Mouse (Mus musculus) retina, postnatal 7 days (tissue): ENCODE results near the gene Ptcd1.
"Not testable (repeated sequence)": the region's sequence is repeated elsewhere in the genome, so short reads cannot be mapped to it uniquely, and the experiment has no call there.

Source experiments
- DNase-seq: peaks from one replicate; pipeline ENCODE4 v3.0.0-alpha.2; 2012; ENCODE audit warnings: low read depth, low spot score

Gene Ptcd1

GRCm38 (mm10) chr5:145164710-145165109 is 2.2 kb downstream of the Ptcd1 start:
- DNase-seq, result no peak

DNA sequence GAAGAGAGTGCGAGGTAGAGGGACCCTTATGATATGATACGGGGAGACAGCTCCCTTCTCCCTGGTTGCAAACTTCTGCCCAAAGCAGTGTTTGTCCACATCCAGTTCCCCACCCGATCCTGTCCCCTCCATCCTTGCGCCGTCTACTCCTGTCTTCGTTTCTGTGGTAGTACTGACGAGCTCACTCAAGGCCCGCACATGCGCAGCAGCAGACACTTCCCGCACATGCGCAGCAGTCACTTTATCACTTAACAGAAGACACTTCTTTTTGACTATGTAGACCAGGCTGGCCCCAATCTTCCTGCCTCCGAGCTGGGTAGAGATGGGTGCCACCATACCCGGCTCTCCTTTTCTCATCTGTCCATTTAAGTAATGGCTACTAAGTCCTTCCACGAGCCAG is 5.5 kb downstream of the Ptcd1 start:
- DNase-seq, result no peak

GRCm38 (mm10) chr5:145152690-145153089 is 14.2 kb downstream of the Ptcd1 start:
- DNase-seq, result no peak

- no peak for DNase-seq
Observed at GRCm38 (mm10) chr5:145149294-145149693, 17.6 kb downstream of the Ptcd1 start.

DNA sequence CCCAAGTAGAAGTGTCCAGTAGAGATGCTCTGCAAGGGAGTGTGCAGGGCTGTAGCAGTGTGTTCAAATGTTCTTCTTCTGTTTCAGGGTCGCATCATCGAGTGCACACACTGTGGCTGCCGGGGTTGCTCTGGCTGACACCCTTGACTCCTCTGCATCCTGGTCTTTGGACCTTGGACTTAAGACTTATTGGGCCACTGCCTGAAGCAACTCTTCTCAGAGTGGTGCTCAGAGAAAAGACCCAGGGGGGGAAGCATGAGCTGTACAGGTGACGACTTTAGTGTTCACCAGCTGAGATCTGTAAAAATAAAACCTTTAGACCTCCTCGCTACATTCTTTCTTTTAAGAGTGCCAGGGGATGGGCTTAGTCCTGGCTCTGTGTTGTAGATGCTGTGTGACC is 19.2 kb downstream of the Ptcd1 start:
- no peak for DNase-seq

GRCm38 (mm10) chr5:145140611-145141010 is 26.3 kb downstream of the Ptcd1 start:
- no peak for DNase-seq

GRCm38 (mm10) chr5:145139571-145140519 is 27.1 kb downstream of the Ptcd1 start, which contains the start of the genes Pdap1 and Bud31:
Gene Pdap1, minus strand, starts transcription at chr5:145140238.
Gene Bud31, plus strand, starts transcription at chr5:145140362.
- peak; percentile 93 for DNase-seq

DNA sequence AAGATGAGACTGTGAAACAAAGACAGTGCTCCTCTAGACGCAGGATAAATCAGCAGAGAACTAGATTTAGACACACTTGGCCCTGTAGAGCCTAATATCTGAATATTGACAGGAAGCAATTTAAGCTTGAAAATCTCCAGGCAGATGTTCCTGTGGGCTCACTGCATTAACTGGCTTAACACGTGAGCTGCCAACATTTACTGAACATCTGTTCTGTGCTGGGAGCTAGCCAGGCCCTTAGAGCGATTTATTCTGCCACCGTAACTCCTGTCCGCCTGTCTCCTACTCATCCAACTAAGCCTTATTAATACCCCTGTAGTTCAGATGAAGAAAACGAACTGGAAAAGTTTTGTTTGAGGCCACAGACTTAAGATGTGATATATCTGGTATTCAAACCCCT is 28.1 kb downstream of the Ptcd1 start:
- DNase-seq, result peak; percentile 55

GRCm38 (mm10) chr5:145133275-145133674 is 33.6 kb downstream of the Ptcd1 start:
- not testable (repeated sequence) for DNase-seq

- DNase-seq, result no peak
Observed at GRCm38 (mm10) chr5:145130995-145131394, 35.9 kb downstream of the Ptcd1 start.

- no peak for DNase-seq
Observed at GRCm38 (mm10) chr5:145130191-145130590, 36.7 kb downstream of the Ptcd1 start.

- not testable (repeated sequence) for DNase-seq
Observed at GRCm38 (mm10) chr5:145129773-145130172, 37.1 kb downstream of the Ptcd1 start.

- no peak for DNase-seq
Observed at GRCm38 (mm10) chr5:145129124-145129523, 37.8 kb downstream of the Ptcd1 start.

- no peak for DNase-seq
Observed at GRCm38 (mm10) chr5:145126580-145126979, 40.3 kb downstream of the Ptcd1 start.

GRCm38 (mm10) chr5:145123396-145123795 is 43.5 kb downstream of the Ptcd1 start:
- no peak for DNase-seq

DNA sequence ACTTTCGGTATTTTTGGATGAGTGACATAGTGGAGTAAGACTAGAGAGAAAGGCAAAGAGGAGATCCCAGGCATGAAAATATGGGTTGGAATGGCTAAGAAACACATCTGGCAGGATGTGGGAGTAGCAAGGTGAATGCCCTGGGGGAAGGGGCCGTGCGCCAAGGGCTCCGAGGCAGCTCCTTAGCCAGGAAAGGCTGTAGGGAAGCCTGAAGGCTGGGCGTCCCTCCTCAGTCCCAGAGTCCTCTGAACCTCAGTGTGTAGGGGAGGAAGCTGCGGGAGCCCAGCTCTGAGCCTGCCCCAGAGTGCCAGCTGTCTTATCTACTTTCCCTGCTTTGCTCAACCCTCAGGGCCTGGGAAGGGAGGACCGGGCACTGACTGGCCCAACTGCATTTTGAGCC is 46.0 kb downstream of the Ptcd1 start:
- DNase-seq, result no peak

DNA sequence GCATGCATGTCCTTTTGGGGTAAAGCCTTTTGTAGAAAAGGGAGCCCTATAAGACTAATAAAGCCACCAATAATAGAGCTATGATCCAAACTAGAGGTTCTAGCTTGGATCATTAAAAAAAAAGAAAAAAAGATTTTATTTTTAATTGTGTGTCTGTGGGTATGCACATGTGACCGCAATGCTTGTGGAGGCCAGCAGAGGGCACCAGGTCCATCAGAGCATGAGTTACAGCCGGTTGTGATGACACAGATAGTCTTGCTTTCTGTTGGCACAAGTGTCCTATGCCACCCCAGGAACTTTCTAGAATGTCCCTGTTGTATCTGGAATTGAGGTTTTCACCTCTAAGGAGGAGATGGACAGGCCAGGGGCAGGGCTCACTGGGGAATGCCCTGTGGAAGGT is 47.5 kb downstream of the Ptcd1 start:
- DNase-seq, result no peak

- no peak for DNase-seq
Observed at GRCm38 (mm10) chr5:145118461-145118860, 48.4 kb downstream of the Ptcd1 start.

- no peak for DNase-seq
Observed at GRCm38 (mm10) chr5:145118005-145118404, 48.9 kb downstream of the Ptcd1 start.

DNA sequence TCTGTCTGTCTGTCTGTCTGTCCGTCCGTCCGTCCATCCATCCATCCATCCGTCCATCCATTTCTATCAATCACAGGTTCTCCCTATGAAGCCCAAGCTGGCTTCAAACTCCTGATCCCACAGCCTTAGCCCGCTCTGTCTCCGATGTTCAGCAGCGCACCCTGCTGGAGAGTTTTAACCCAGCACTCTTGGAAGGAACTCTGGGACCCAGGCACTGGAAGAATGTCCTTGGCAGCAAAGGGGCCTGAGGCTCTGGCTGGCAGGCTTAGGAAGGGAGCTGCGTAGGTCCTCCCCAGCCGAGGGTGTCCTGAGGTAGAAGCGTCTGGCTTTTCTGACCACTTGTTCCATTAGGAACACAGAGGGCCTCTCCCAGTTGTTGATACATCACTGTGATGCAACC is 50.0 kb downstream of the Ptcd1 start:
- no peak for DNase-seq

GRCm38 (mm10) chr5:145116316-145116715 is 50.6 kb downstream of the Ptcd1 start:
- no peak for DNase-seq

GRCm38 (mm10) chr5:145115736-145116135 is 51.2 kb downstream of the Ptcd1 start:
- DNase-seq, result no peak
